Mouse (Mus musculus): ENCODE measurements around the gene Slc11a2. TPM values are rescaled to one million over a fixed set of nuclear protein-coding genes. Genes with fewer than 3 reads are reported as not detected.
"Not testable (repeated sequence)": the region's sequence is repeated elsewhere in the genome, so short reads cannot be mapped to it uniquely, and the experiment has no call there.

Slc11a2 gene
- polyA plus RNA-seq, 1 experiment = 50.6 TPM

DNA sequence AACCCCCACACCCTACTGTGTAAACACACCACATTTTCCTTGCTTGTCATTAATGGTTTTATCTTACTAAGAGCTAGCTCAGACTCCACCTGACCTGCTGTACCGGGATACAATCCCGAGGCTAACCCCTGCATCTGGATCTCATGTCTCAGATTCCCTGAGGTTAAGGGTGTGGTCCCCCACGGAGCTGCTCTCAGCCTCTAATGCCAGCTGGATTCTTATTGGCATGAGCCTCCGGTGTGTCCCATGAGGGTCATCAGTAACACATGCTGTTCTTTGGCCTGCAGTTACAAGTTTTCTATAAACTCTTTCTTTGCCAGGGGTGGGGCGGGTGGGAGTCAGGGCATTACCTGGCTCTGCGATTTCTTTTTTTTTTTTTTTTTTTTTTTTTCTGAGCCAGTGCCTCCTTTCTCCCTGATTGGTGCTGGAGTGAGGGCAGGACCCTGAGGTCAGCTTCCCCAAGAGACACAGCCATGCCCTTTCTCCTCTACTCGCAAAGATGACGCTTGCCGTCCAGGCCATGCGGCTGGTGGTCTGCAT is 72.1 kb downstream of the Slc11a2 start, which contains the start of the genes Methig1 and Mettl7a2:
Gene Methig1 (plus strand): TSS at position 439 of the 540 bp plus-strand sequence.
Gene Mettl7a2 (plus strand): TSS at position 490 of the 540 bp plus-strand sequence.
- H3K4me3 ChIP-seq (replicated peaks; ENCODE audit: insufficient read depth, low read depth, low read length) = no peak within 1 kb of the TSS
- no peaks in the 10 kb centered on the region for H3K4me1 ChIP-seq (ENCODE audit: control insufficient read depth, insufficient read depth, low read length)
- no peak for TF ChIP-seq POLR2A (IDR thresholded peaks at IDR 0.05; ENCODE audit: borderline replicate concordance, insufficient read depth, low read length)
- no peak for TF ChIP-seq CTCF (IDR thresholded peaks at IDR 0.05; ENCODE audit: borderline replicate concordance, insufficient read depth, low read depth, low read length)
- 65% methylated on average over 10 of the region's 10 CpGs for WGBS
- H3K27ac ChIP-seq (ENCODE audit: insufficient read depth, low read length) = no peak within 1 kb of the TSS
- H3K27me3 ChIP-seq (ENCODE audit: control insufficient read depth, insufficient read depth, low read length) = no peaks in the 10 kb centered on the region
- DNase-seq = no peak

DNA sequence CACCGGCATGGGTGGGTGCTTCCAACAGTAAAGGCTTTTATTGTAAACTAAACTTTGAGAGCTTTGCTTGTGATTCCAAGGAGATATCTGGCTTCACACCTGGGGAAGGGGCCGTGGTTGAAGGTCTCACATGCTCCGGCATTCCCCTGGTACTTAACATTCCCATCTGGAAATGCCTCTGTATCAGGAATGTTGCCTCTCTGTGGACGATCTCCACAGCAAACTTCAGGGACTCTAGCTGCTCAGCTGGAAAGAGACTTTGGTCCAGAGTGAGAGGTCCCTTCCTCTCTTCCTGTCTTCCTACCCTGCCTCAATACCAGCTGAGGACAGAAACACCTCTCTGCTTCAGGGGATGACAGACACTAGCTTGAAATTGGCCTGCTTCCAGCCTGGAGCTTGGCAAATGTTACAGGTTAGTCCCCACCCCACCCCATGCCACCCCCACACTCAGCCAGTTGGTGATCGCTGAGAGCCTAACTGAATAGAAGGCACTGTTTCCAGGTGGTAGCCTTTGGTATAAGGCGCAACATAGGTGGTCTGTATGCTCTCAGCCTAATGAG is 73.3 kb downstream of the Slc11a2 start:
- TF ChIP-seq CTCF (IDR thresholded peaks at IDR 0.05; ENCODE audit: borderline replicate concordance, insufficient read depth, low read depth, low read length) = no peak
- TF ChIP-seq POLR2A (IDR thresholded peaks at IDR 0.05; ENCODE audit: borderline replicate concordance, insufficient read depth, low read length) = no peak
- H3K27me3 ChIP-seq (ENCODE audit: control insufficient read depth, insufficient read depth, low read length) = no peaks in the 10 kb centered on the region
- H3K4me1 ChIP-seq (ENCODE audit: control insufficient read depth, insufficient read depth, low read length) = no peaks in the 10 kb centered on the region
- 67% methylated on average over 6 of the region's 6 CpGs for WGBS
- H3K27ac ChIP-seq (ENCODE audit: insufficient read depth, low read length) = no peak overlapping the region
- no peak for DNase-seq
- H3K4me3 ChIP-seq (replicated peaks; ENCODE audit: insufficient read depth, low read depth, low read length) = no peak overlapping the region

DNA sequence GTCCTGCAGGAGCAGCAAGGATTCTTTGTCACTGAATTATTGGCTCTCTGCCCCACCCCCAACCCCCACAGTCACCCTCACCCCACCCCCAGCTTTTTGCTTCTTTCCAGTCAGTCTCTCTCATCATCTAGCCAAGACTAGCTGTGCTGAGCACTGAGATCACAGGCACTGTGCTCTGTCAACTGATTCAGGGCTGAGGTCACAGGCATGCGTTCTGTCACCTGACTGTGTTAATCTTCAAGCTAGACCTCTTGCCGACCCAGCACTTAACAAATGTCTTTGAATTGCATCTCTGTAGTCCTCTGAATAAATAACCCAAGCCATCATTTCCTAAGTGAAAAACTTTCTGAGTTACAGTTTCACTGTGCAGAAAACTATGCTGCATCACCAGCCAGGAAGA is 75.4 kb downstream of the Slc11a2 start:
- DNase-seq = no peak
- 63% methylated on average over 2 of the region's 2 CpGs for WGBS
- no peaks in the 10 kb centered on the region for H3K27me3 ChIP-seq (ENCODE audit: control insufficient read depth, insufficient read depth, low read length)
- TF ChIP-seq POLR2A (IDR thresholded peaks at IDR 0.05; ENCODE audit: borderline replicate concordance, insufficient read depth, low read length) (no peak), CTCF (IDR thresholded peaks at IDR 0.05; ENCODE audit: borderline replicate concordance, insufficient read depth, low read depth, low read length) (no peak)
- H3K27ac ChIP-seq (ENCODE audit: insufficient read depth, low read length) = no peak overlapping the region
- no peak overlapping the region for H3K4me3 ChIP-seq (replicated peaks; ENCODE audit: insufficient read depth, low read depth, low read length)
- H3K4me1 ChIP-seq (ENCODE audit: control insufficient read depth, insufficient read depth, low read length) = no peaks in the 10 kb centered on the region

DNA sequence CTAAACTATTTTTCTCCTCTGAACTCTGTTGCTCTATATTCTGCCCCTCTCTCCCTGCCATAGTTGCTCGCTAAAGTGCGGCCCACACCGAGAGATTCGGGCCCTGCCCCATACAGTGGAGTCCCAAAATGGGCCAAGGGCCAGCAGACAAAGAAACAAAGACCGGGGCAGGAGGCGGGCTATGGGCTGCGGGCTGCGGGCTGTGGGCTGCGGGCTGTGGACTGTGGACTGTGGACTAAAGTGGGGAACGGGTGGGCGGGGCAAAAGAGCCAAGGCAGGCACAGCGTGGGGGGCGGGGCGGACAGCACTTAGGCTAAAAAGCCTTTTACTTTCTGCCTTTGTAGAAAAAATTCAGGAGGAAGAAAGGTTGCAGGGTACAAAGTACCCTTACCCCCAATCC is 78.1 kb downstream of the Slc11a2 start:
- no peaks in the 10 kb centered on the region for H3K4me1 ChIP-seq (ENCODE audit: control insufficient read depth, insufficient read depth, low read length)
- H3K4me3 ChIP-seq (replicated peaks; ENCODE audit: insufficient read depth, low read depth, low read length) = no peak overlapping the region
- DNase-seq = no peak
- WGBS = 49% methylated on average over 14 of the region's 14 CpGs
- TF ChIP-seq POLR2A (IDR thresholded peaks at IDR 0.05; ENCODE audit: borderline replicate concordance, insufficient read depth, low read length) (no peak), CTCF (IDR thresholded peaks at IDR 0.05; ENCODE audit: borderline replicate concordance, insufficient read depth, low read depth, low read length) (no peak)
- no peaks in the 10 kb centered on the region for H3K27me3 ChIP-seq (ENCODE audit: control insufficient read depth, insufficient read depth, low read length)
- no peak overlapping the region for H3K27ac ChIP-seq (ENCODE audit: insufficient read depth, low read length)

DNA sequence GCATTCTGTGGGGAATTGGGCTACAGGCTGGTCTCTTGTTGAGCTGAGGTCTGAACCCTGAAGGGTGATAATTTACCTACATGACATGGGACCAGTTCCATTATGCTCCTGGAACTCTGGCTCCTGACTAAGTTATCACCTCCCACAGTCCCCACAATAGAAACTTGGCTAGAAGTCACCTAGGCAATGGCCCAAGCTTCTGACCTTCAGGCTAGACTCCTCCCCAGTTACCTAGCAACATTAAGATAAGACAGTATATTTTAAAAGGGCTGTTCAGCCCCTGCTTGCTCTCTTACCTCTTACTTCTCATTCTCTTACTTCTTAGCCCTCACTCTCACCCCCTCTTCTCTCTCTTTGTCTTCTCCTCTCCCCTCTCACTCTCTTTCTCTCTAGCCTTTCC is 79.4 kb downstream of the Slc11a2 start:
- H3K27me3 ChIP-seq (ENCODE audit: control insufficient read depth, insufficient read depth, low read length) = no peaks in the 10 kb centered on the region
- H3K4me3 ChIP-seq (replicated peaks; ENCODE audit: insufficient read depth, low read depth, low read length) = no peak overlapping the region
- no peak overlapping the region for H3K27ac ChIP-seq (ENCODE audit: insufficient read depth, low read length)
- TF ChIP-seq POLR2A (IDR thresholded peaks at IDR 0.05; ENCODE audit: borderline replicate concordance, insufficient read depth, low read length) (no peak), CTCF (IDR thresholded peaks at IDR 0.05; ENCODE audit: borderline replicate concordance, insufficient read depth, low read depth, low read length) (no peak)
- no peak for DNase-seq
- no peaks in the 10 kb centered on the region for H3K4me1 ChIP-seq (ENCODE audit: control insufficient read depth, insufficient read depth, low read length)

DNA sequence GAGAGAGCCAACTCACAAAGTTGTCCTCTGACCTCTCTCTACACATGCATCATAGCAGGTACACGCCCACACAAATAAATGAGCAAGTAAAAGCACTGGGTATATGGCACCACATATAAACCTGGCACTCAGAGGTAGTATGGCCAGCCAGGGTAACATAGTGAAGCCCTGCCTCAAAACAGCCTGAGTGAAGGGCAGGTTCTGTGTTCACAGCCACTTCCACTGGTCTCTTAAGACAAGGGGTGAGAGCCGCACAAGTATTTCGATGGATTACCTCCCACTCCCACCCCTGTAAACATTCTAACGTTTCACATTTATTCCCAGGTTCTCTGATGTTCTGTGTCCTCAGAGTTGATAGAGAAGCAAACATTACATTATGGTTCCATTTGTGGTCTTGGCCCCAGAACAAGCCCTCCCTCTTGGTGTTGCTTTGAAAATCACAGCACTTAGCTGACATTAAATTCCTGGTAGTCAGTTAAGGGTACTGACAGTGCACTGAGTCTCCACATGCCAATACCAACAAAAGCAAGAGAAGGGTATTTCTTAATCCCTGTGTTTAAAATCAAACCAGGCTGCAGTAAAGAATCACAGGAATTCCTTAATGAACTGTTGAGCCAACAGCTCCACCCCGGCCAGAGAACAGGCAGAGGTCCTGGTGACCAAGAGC is 83.4 kb downstream of the Slc11a2 start:
- H3K27ac ChIP-seq (ENCODE audit: insufficient read depth, low read length); H3K4me3 ChIP-seq (replicated peaks; ENCODE audit: insufficient read depth, low read depth, low read length); DNase-seq; H3K4me1 ChIP-seq (ENCODE audit: control insufficient read depth, insufficient read depth, low read length); H3K27me3 ChIP-seq (ENCODE audit: control insufficient read depth, insufficient read depth, low read length): not testable (repeated sequence)
- 86% methylated on average over 5 of the region's 5 CpGs for WGBS

Other genes with a start within 250 kb of the Slc11a2 start
- gene Atf1, start 197.3 kb downstream of the Slc11a2 start, polyA plus RNA-seq (2012; rRNA removed) = 16.8 and 18.4 TPM in 2 replicates
- not detected in 2 replicates for gene Tmprss12, start 144.2 kb downstream of the Slc11a2 start, polyA plus RNA-seq (2012; rRNA removed)
- gene Mettl7a1, start 120.9 kb downstream of the Slc11a2 start, polyA plus RNA-seq (2012; rRNA removed) = 50.3 and 50.5 TPM in 2 replicates
- gene Mettl7a3, start 90.1 kb downstream of the Slc11a2 start, polyA plus RNA-seq (2012; rRNA removed) = 0.13 and 0.15 TPM in 2 replicates
- not detected in 2 replicates for gene Methig1, start 71.9 kb downstream of the Slc11a2 start, polyA plus RNA-seq (2012; rRNA removed)
- not detected in 2 replicates for gene Mettl7a2, start 71.9 kb downstream of the Slc11a2 start, polyA plus RNA-seq (2012; rRNA removed)
- gene Higd1c, start 60.5 kb downstream of the Slc11a2 start, polyA plus RNA-seq (2012; rRNA removed) = not detected in 2 replicates
- not detected in 2 replicates for gene Gm5475, start 2.9 kb downstream of the Slc11a2 start, polyA plus RNA-seq (2012; rRNA removed)
- gene Letmd1, start 44.0 kb upstream of the Slc11a2 start, polyA plus RNA-seq (2012; rRNA removed) = 67.0 and 70.5 TPM in 2 replicates
- gene Csrnp2, start 70.4 kb upstream of the Slc11a2 start, polyA plus RNA-seq (2012; rRNA removed) = 18.0 and 18.3 TPM in 2 replicates
- 25.4 and 27.6 TPM in 2 replicates for gene Tfcp2, start 126.9 kb upstream of the Slc11a2 start, polyA plus RNA-seq (2012; rRNA removed)
- gene Pou6f1, start 174.9 kb upstream of the Slc11a2 start, polyA plus RNA-seq (2012; rRNA removed) = 63.9 and 64.5 TPM in 2 replicates
- 214 and 220 TPM in 2 replicates for gene Dazap2, start 190.3 kb upstream of the Slc11a2 start, polyA plus RNA-seq (2012; rRNA removed)
- 3.3 and 3.7 TPM in 2 replicates for gene Smagp, start 211.9 kb upstream of the Slc11a2 start, polyA plus RNA-seq (2012; rRNA removed)
- 3.0 and 4.1 TPM in 2 replicates for gene Bin2, start 244.5 kb upstream of the Slc11a2 start, polyA plus RNA-seq (2012; rRNA removed)